Mouse (Mus musculus) frontal cortex, postnatal 14 days (tissue): ENCODE measurements around the gene Pex5l.

Experiments
- DNase-seq, 2 experiments: peaks; one replicate each; pipeline ENCODE4 v3.0.0; 2022; ENCODE audit warnings: low spot score in 2 of 2

Pex5l gene

GRCm38 (mm10) chr3:32947486-32947885 is 195.6 kb downstream of the Pex5l start:
- no peak for DNase-seq

- DNase-seq = no peak
Measured at GRCm38 (mm10) chr3:32939802-32940501, 203.1 kb downstream of the Pex5l start.

- DNase-seq = no peak
Measured at GRCm38 (mm10) chr3:32924168-32924567, 218.9 kb downstream of the Pex5l start.

GRCm38 (mm10) chr3:32910071-32910551 is 232.9 kb downstream of the Pex5l start:
- peak in 1 of 2 experiments; percentile 36 for DNase-seq

- DNase-seq = no peak
Measured at GRCm38 (mm10) chr3:32908400-32908799, 234.6 kb downstream of the Pex5l start.

GRCm38 (mm10) chr3:32905850-32906779 is 236.9 kb downstream of the Pex5l start:
- no peak for DNase-seq

- no peak for DNase-seq
Measured at GRCm38 (mm10) chr3:32904599-32904998, 238.4 kb downstream of the Pex5l start.

- no peak for DNase-seq
Measured at GRCm38 (mm10) chr3:32903462-32903861, 239.6 kb downstream of the Pex5l start.
